In the genomic region with DNA sequence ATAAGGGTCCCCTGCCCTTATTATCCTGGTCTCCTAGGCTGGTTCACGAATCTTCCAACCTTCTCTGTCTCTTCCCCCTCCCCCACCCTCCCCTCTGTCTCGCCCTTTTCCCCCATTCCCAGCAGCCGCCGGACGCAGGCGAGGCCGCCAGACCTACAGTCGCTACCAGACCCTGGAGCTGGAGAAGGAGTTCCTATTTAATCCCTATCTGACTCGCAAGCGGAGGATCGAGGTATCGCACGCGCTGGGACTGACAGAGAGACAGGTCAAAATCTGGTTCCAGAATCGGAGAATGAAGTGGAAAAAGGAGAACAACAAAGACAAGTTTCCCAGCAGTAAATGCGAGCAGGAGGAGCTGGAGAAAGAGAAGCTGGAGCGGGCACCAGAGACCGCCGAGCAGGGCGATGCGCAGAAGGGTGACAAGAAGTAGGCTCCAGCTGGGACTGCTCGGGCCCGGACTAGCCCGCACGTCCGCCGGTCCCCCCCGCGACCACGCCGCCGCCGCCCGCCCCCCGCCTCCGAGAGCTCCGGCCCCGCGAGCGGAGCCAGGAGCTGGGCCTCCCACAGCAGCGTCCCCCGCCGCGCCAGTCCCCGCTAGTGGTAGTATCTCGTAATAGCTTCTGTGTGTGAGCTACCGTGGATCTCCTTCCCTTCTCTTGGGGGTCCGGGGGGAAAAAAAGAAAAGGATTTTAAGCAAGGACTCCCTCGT, we compare ENCODE assay signal across 8 mouse cellular contexts. TPM values are rescaled to one million over a fixed set of nuclear protein-coding genes. Genes with fewer than 3 reads are reported as not detected.
DNase-seq lines count a peak whose midpoint lies in the region; ATAC-seq and TF ChIP-seq lines count a peak whose summit lies in the region.

No protein-coding gene starts in this region.

- peak; percentile 29 for DNase-seq in thymus, postnatal 0 days (ENCODE audit: low spot score)
- DNase-seq in thymus, postnatal 25 days = no peak
- DNase-seq in cerebellum, adult 11-12 months = no peak
- no peak for DNase-seq in right cerebral cortex, postnatal 25 days

- ATAC-seq in intestine, embryonic 16.5 days = peak; percentile 32
- ATAC-seq in megakaryocyte progenitor cell, adult 5-6 weeks (replicated peaks; ENCODE audit: poor library complexity) = peak; percentile 54; the same call in 1 of the 2 replicates
- ATAC-seq in erythroid progenitor cell, adult 5-6 weeks (replicated peaks; ENCODE audit: low FRiP score, poor library complexity, severe bottlenecking) = no peak

- H3K27me3 ChIP-seq in intestine, embryonic 16.5 days (replicated peaks; ENCODE audit: control insufficient read depth, insufficient read depth, low read length) = peaks cover 50% of the 10 kb centered on the region

- TF ChIP-seq CTCF in embryonic fibroblast, embryonic 13.5 days (IDR thresholded peaks at IDR 0.05; ENCODE audit: borderline replicate concordance, insufficient read depth, low read length) = no peak

- no peaks in the 10 kb centered on the region for H3K9me3 ChIP-seq in intestine, embryonic 16.5 days (ENCODE audit: control insufficient read depth, low read length)

- WGBS in intestine, embryonic 16.5 days = under 1% methylated on average over 49 of the region's 49 CpGs

- H3K4me1 ChIP-seq in embryonic fibroblast, embryonic 13.5 days (ENCODE audit: control insufficient read depth, insufficient read depth, low read length) = no peaks in the 10 kb centered on the region
- H3K4me1 ChIP-seq in intestine, embryonic 16.5 days (ENCODE audit: control insufficient read depth, insufficient read depth, low read length) = peaks cover 17% of the 10 kb centered on the region; the same call in 1 of the 2 replicates

- H3K4me2 ChIP-seq in intestine, embryonic 16.5 days (ENCODE audit: low read depth, low read length) = peak overlapping the region; percentile 77

- TF ChIP-seq POLR2A in embryonic fibroblast, embryonic 13.5 days (IDR thresholded peaks at IDR 0.05; ENCODE audit: low read depth, low read length) = no peak; the same call in 1 of the 2 replicates

- H3K9ac ChIP-seq in intestine, embryonic 16.5 days (ENCODE audit: low read depth, low read length) = peak overlapping the region; percentile 83

- peak overlapping the region; percentile 49 for H3K4me3 ChIP-seq in embryonic fibroblast, embryonic 13.5 days (ENCODE audit: insufficient read depth, low read length)
- H3K4me3 ChIP-seq in intestine, embryonic 16.5 days (ENCODE audit: low read length) = peak overlapping the region; percentile 61

- H3K27ac ChIP-seq in embryonic fibroblast, embryonic 13.5 days (ENCODE audit: insufficient read depth, low read length) = peak overlapping the region; percentile 94
- peak overlapping the region; percentile 86 for H3K27ac ChIP-seq in intestine, embryonic 16.5 days (ENCODE audit: low read length)

- no peaks in the 10 kb centered on the region for H3K36me3 ChIP-seq in intestine, embryonic 16.5 days (ENCODE audit: control insufficient read depth, insufficient read depth, low read length)

RNA-seq across cellular contexts. Expression of gene Hoxb7, which starts 2.2 kb away (rescaled TPM):
- 0.19 TPM in 1 of 2 replicates, not detected in the other for polyA plus RNA-seq in thymus, postnatal 0 days (2015; fragmentation: Nextera tagmentation; extraction: Ambion mirVana)
- 13.1 and 22.5 TPM in 2 replicates for polyA plus RNA-seq in embryonic fibroblast, embryonic 13.5 days (2011; ENCODE audit: insufficient read length, low read depth, missing spikeins)
- polyA plus RNA-seq in intestine, embryonic 16.5 days (2015; fragmentation: Nextera tagmentation; extraction: Ambion mirVana) = 10.0 and 11.3 TPM in 2 replicates
- total RNA-seq in megakaryocyte progenitor cell, adult 5-6 weeks (2015) = not detected in 2 replicates
- not detected in 2 replicates for total RNA-seq in megakaryocyte progenitor cell, adult 5-6 weeks (2017)
- not detected in 2 replicates for total RNA-seq in erythroid progenitor cell, adult 5-6 weeks (2015; ENCODE audit: low replicate concordance)
- not detected in 2 replicates for total RNA-seq in erythroid progenitor cell, adult 5-6 weeks (2017; ENCODE audit: low replicate concordance)

RNA-seq across cellular contexts. Expression of gene Hoxb8, which starts 2.5 kb away (rescaled TPM):
- not detected in 2 replicates for polyA plus RNA-seq in thymus, postnatal 0 days (2015; fragmentation: Nextera tagmentation; extraction: Ambion mirVana)
- polyA plus RNA-seq in embryonic fibroblast, embryonic 13.5 days (2011; ENCODE audit: insufficient read length, low read depth, missing spikeins) = 11.7 and 20.1 TPM in 2 replicates
- 0.71 and 0.97 TPM in 2 replicates for polyA plus RNA-seq in intestine, embryonic 16.5 days (2015; fragmentation: Nextera tagmentation; extraction: Ambion mirVana)
- not detected in 2 replicates for total RNA-seq in megakaryocyte progenitor cell, adult 5-6 weeks (2015)
- not detected in 2 replicates for total RNA-seq in megakaryocyte progenitor cell, adult 5-6 weeks (2017)
- total RNA-seq in erythroid progenitor cell, adult 5-6 weeks (2015; ENCODE audit: low replicate concordance) = not detected in 2 replicates
- not detected in 2 replicates for total RNA-seq in erythroid progenitor cell, adult 5-6 weeks (2017; ENCODE audit: low replicate concordance)

RNA-seq across cellular contexts. Expression of gene Hoxb6, which starts 8.1 kb away (rescaled TPM):
- polyA plus RNA-seq in thymus, postnatal 0 days (2015; fragmentation: Nextera tagmentation; extraction: Ambion mirVana) = 0.10 TPM in 1 of 2 replicates, not detected in the other
- polyA plus RNA-seq in embryonic fibroblast, embryonic 13.5 days (2011; ENCODE audit: insufficient read length, low read depth, missing spikeins) = 9.6 and 14.1 TPM in 2 replicates
- polyA plus RNA-seq in intestine, embryonic 16.5 days (2015; fragmentation: Nextera tagmentation; extraction: Ambion mirVana) = 11.1 and 11.3 TPM in 2 replicates
- total RNA-seq in megakaryocyte progenitor cell, adult 5-6 weeks (2015) = not detected in 2 replicates
- total RNA-seq in megakaryocyte progenitor cell, adult 5-6 weeks (2017) = 0.30 TPM in 1 of 2 replicates, not detected in the other
- total RNA-seq in erythroid progenitor cell, adult 5-6 weeks (2015; ENCODE audit: low replicate concordance) = not detected in 2 replicates
- total RNA-seq in erythroid progenitor cell, adult 5-6 weeks (2017; ENCODE audit: low replicate concordance) = not detected in 2 replicates

RNA-seq across cellular contexts. Expression of gene Hoxb9, which starts 12.9 kb away (rescaled TPM):
- polyA plus RNA-seq in thymus, postnatal 0 days (2015; fragmentation: Nextera tagmentation; extraction: Ambion mirVana) = 0.09 TPM in 1 of 2 replicates, not detected in the other
- 43.5 and 51.7 TPM in 2 replicates for polyA plus RNA-seq in embryonic fibroblast, embryonic 13.5 days (2011; ENCODE audit: insufficient read length, low read depth, missing spikeins)
- polyA plus RNA-seq in intestine, embryonic 16.5 days (2015; fragmentation: Nextera tagmentation; extraction: Ambion mirVana) = 0.99 and 1.2 TPM in 2 replicates
- not detected in 2 replicates for total RNA-seq in megakaryocyte progenitor cell, adult 5-6 weeks (2015)
- total RNA-seq in megakaryocyte progenitor cell, adult 5-6 weeks (2017) = not detected in 2 replicates
- not detected in 2 replicates for total RNA-seq in erythroid progenitor cell, adult 5-6 weeks (2015; ENCODE audit: low replicate concordance)
- not detected in 2 replicates for total RNA-seq in erythroid progenitor cell, adult 5-6 weeks (2017; ENCODE audit: low replicate concordance)

RNA-seq across cellular contexts. Expression of gene Hoxb5, which starts 18.9 kb away (rescaled TPM):
- polyA plus RNA-seq in thymus, postnatal 0 days (2015; fragmentation: Nextera tagmentation; extraction: Ambion mirVana) = 0.15 and 0.16 TPM in 2 replicates
- 4.1 and 5.9 TPM in 2 replicates for polyA plus RNA-seq in embryonic fibroblast, embryonic 13.5 days (2011; ENCODE audit: insufficient read length, low read depth, missing spikeins)
- 26.4 and 28.7 TPM in 2 replicates for polyA plus RNA-seq in intestine, embryonic 16.5 days (2015; fragmentation: Nextera tagmentation; extraction: Ambion mirVana)
- total RNA-seq in megakaryocyte progenitor cell, adult 5-6 weeks (2015) = 0.07 and 0.44 TPM in 2 replicates
- total RNA-seq in megakaryocyte progenitor cell, adult 5-6 weeks (2017) = 0.14 TPM in 1 of 2 replicates, not detected in the other
- total RNA-seq in erythroid progenitor cell, adult 5-6 weeks (2015; ENCODE audit: low replicate concordance) = not detected in 2 replicates
- total RNA-seq in erythroid progenitor cell, adult 5-6 weeks (2017; ENCODE audit: low replicate concordance) = not detected in 2 replicates
